Mouse (Mus musculus): ENCODE measurements around the gene Aurkb. TPM values are rescaled to one million over a fixed set of nuclear protein-coding genes. Genes with fewer than 3 reads are reported as not detected.
"Not testable (repeated sequence)": the region's sequence is repeated elsewhere in the genome, so short reads cannot be mapped to it uniquely, and the experiment has no call there.

Aurkb gene
- 199 and 209 TPM in 2 replicates for polyA plus RNA-seq (2014; fragmentation: Nextera tagmentation; extraction: Ambion mirVana)

DNA sequence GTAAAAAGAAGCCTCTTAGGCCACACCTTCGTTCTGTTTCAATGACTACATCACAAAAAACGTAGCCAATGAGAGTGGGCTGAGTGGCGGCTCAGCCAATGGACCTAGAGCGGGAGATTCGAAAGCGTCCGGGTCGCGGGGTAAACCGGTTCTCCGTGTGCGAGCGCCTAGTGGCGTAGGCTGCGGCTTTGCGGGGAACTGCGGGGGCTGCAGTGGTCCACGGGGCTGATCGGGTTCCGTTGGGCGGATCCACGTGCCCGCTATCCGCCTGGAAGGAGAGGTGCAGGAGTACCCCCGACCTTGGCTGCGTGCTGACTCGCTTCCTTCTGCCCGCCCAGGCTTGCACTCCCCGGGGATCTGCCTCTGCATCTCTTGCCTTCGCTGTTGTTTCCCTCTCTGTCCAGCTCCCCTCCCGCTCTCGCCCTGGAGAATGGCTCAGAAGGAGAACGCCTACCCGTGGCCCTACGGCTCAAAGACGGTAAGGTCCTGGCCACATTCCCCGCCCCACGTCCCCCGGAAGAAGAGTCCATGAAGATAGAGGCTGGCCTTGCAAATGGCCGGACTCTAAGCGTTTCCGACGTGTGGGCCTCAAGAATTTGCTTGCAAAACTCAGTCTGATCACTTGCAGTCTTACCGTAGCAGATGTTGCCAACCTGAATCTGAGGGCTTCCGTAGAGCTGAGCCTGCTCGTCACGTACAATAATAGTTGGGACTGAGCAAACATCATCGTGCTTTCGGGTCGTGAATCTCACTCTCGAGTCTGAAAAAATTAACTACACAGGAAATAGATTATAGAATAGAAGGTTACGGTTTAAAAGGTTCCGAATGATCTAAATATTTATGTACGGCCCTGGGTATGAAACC is at the start of gene Aurkb:
Aurkb (plus strand) TSS at position 117 of the 864 bp plus-strand sequence.
- ATAC-seq (replicated peaks; ENCODE audit: low FRiP score): peak; percentile 75
- Histone ChIP-seq H3K27ac (ENCODE audit: low read depth, low read length) (peak within 1 kb of the TSS; percentile 92), H3K4me3 (ENCODE audit: low read depth, low read length) (peak within 1 kb of the TSS; percentile 85), H3K36me3 (ENCODE audit: control insufficient read depth, insufficient read depth, low read length) (peaks cover 6% of the 10 kb centered on the region; the same call in 1 of the 2 replicates), H3K4me1 (replicated peaks; ENCODE audit: control insufficient read depth, insufficient read depth, low read length) (peaks cover 3% of the 10 kb centered on the region), H3K4me2 (ENCODE audit: low read depth, low read length, severe bottlenecking) (peak within 1 kb of the TSS; percentile 66), H3K9me3 (ENCODE audit: control insufficient read depth, low read length) (no peaks in the 10 kb centered on the region), H3K27me3 (ENCODE audit: control insufficient read depth, insufficient read depth, low read length) (no peaks in the 10 kb centered on the region), H3K9ac (ENCODE audit: low read length) (peak within 1 kb of the TSS; percentile 93)
- peak; percentile 93 for DNase-seq (ENCODE audit: low spot score)
- WGBS: under 1% methylated on average over 50 of the region's 54 CpGs

DNA sequence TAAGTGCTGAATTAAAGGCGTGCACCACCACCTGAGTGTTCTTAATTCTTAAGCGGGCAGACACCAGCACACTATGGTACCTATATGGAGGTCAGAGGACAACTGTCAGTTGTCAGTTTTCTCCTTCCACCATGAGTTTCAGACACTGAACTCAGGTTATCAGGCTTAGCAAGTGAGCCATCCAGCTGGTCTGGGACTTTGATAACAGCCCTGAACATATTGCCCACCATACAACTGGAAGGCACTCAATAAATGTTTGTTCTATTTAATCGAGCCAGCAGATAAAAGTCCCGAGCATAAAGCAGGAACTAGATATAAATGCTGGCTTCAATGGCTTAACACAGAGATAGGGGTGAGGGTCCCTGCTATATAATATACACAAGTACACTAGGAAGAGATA is 48.4 kb upstream of the Aurkb start:
- Histone ChIP-seq H3K9ac (ENCODE audit: low read length) (no peak overlapping the region), H3K27me3 (ENCODE audit: control insufficient read depth, insufficient read depth, low read length) (no peaks in the 10 kb centered on the region), H3K36me3 (ENCODE audit: control insufficient read depth, insufficient read depth, low read length) (peaks cover 34% of the 10 kb centered on the region), H3K27ac (ENCODE audit: low read depth, low read length) (no peak overlapping the region), H3K4me3 (ENCODE audit: low read depth, low read length) (no peak overlapping the region), H3K4me2 (ENCODE audit: low read depth, low read length, severe bottlenecking) (no peak overlapping the region), H3K9me3 (ENCODE audit: control insufficient read depth, low read length) (no peaks in the 10 kb centered on the region), H3K4me1 (replicated peaks; ENCODE audit: control insufficient read depth, insufficient read depth, low read length) (no peaks in the 10 kb centered on the region)
- ATAC-seq (replicated peaks; ENCODE audit: low FRiP score) (no peak), DNase-seq (ENCODE audit: low spot score) (no peak)
- WGBS: 94% methylated on average over 4 of the region's 4 CpGs

DNA sequence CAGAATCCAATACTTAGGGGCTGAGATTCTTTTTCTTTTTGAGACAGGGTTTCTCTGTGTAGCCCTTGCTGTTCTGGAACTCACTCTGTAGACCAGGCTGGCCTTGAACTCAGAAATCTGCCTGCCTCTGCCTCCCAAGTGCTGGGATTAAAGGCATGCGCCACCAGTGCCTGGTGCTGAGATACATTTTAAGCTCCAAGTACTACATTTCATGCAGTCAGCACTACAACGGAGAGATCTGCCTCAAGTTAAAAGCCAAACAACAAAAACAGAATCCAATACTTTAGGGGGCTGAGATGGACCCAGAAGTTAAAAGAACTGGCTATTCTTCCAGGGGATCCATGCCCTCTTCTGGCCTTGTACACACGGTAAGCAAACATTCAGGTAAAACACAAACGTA is 42.7 kb upstream of the Aurkb start:
- peaks cover 17% of the 10 kb centered on the region; the same call in 1 of the 2 replicates for H3K36me3 ChIP-seq (ENCODE audit: control insufficient read depth, insufficient read depth, low read length)
- H3K9ac ChIP-seq (ENCODE audit: low read length); DNase-seq (ENCODE audit: low spot score); H3K4me1 ChIP-seq (replicated peaks; ENCODE audit: control insufficient read depth, insufficient read depth, low read length); ATAC-seq (replicated peaks; ENCODE audit: low FRiP score); H3K4me3 ChIP-seq (ENCODE audit: low read depth, low read length); H3K9me3 ChIP-seq (ENCODE audit: control insufficient read depth, low read length); H3K4me2 ChIP-seq (ENCODE audit: low read depth, low read length, severe bottlenecking); H3K27me3 ChIP-seq (ENCODE audit: control insufficient read depth, insufficient read depth, low read length); H3K27ac ChIP-seq (ENCODE audit: low read depth, low read length): not testable (repeated sequence)
- 94% methylated on average over 4 of the region's 4 CpGs for WGBS

DNA sequence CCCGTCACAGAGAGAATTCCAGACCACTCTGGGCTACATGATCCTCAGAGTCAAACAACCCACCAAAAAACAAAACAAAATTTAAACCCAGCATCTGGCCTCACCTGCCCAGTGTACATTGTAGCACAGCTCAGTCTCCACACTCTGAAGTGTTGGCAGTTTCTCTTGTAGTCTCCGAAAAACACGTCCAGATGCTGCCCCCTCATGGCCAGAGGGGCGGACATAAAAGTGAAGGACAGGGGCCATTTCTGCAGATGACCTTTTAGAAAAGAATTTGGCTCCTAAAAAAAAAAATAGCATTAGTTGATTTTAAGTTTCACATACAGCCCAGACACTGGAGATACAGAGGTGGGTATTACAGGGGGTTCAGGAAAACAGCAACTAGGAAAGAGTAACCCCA is 41.9 kb upstream of the Aurkb start:
- Histone ChIP-seq H3K27ac (ENCODE audit: low read depth, low read length) (no peak overlapping the region), H3K27me3 (ENCODE audit: control insufficient read depth, insufficient read depth, low read length) (no peaks in the 10 kb centered on the region), H3K4me2 (ENCODE audit: low read depth, low read length, severe bottlenecking) (no peak overlapping the region), H3K9me3 (ENCODE audit: control insufficient read depth, low read length) (no peaks in the 10 kb centered on the region), H3K4me1 (replicated peaks; ENCODE audit: control insufficient read depth, insufficient read depth, low read length) (peaks cover 4% of the 10 kb centered on the region; the same call in 1 of the 2 replicates), H3K4me3 (ENCODE audit: low read depth, low read length) (no peak overlapping the region), H3K36me3 (ENCODE audit: control insufficient read depth, insufficient read depth, low read length) (peaks cover 14% of the 10 kb centered on the region; the same call in 1 of the 2 replicates), H3K9ac (ENCODE audit: low read length) (no peak overlapping the region)
- DNase-seq (ENCODE audit: low spot score) (no peak), ATAC-seq (replicated peaks; ENCODE audit: low FRiP score) (no peak)
- 64% methylated on average over 4 of the region's 4 CpGs for WGBS

DNA sequence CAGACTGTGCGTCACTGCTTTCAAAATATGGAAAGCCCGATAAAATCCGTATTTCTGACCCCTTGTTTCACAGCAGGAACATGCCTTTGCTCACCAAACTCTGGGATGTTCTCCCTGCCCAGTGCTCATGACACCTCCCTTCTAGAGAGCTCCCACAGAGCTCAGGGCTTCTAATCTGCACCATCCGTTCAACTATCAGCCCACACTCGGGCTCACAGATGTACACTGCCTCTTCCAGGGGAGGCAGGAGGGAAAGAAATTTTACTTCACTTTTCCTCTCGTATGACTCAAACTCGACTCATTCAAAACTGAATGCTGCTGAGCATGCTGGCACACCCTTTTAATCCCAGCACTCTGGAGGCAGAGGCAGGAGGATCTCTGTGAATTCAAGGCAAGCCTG is 40.3 kb upstream of the Aurkb start:
- Histone ChIP-seq H3K36me3 (ENCODE audit: control insufficient read depth, insufficient read depth, low read length) (peaks cover 8% of the 10 kb centered on the region; the same call in 1 of the 2 replicates), H3K4me3 (ENCODE audit: low read depth, low read length) (no peak overlapping the region), H3K27me3 (ENCODE audit: control insufficient read depth, insufficient read depth, low read length) (no peaks in the 10 kb centered on the region), H3K27ac (ENCODE audit: low read depth, low read length) (no peak overlapping the region), H3K9me3 (ENCODE audit: control insufficient read depth, low read length) (no peaks in the 10 kb centered on the region), H3K4me1 (replicated peaks; ENCODE audit: control insufficient read depth, insufficient read depth, low read length) (peaks cover 4% of the 10 kb centered on the region; the same call in 1 of the 2 replicates), H3K9ac (ENCODE audit: low read length) (no peak overlapping the region), H3K4me2 (ENCODE audit: low read depth, low read length, severe bottlenecking) (no peak overlapping the region)
- ATAC-seq (replicated peaks; ENCODE audit: low FRiP score) (no peak), DNase-seq (ENCODE audit: low spot score) (no peak)
- WGBS: 91% methylated on average over 7 of the region's 7 CpGs

DNA sequence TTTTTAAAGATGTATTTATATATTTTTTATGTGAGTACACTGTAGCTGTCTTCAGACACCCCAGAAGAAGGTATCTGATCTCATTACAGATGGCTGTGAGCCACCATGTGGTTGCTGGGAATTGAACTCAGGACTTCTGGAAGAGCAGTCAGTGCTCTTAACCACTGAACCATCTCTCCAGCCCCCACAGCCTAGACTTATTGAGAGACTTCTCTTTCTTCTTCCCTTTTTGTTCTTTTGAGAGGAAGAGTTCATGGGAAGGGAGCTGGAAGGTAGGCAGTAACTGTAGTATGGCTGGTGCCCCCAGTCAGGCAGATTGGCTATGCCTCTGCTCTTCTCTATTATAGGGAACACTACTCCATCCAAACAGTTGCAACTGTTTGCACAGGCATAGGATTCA is 38.9 kb upstream of the Aurkb start:
- not testable (repeated sequence) for H3K36me3 ChIP-seq (ENCODE audit: control insufficient read depth, insufficient read depth, low read length); H3K4me3 ChIP-seq (ENCODE audit: low read depth, low read length); H3K9ac ChIP-seq (ENCODE audit: low read length); H3K4me2 ChIP-seq (ENCODE audit: low read depth, low read length, severe bottlenecking); H3K27ac ChIP-seq (ENCODE audit: low read depth, low read length); H3K9me3 ChIP-seq (ENCODE audit: control insufficient read depth, low read length); DNase-seq (ENCODE audit: low spot score); H3K4me1 ChIP-seq (replicated peaks; ENCODE audit: control insufficient read depth, insufficient read depth, low read length); ATAC-seq (replicated peaks; ENCODE audit: low FRiP score); H3K27me3 ChIP-seq (ENCODE audit: control insufficient read depth, insufficient read depth, low read length)

DNA sequence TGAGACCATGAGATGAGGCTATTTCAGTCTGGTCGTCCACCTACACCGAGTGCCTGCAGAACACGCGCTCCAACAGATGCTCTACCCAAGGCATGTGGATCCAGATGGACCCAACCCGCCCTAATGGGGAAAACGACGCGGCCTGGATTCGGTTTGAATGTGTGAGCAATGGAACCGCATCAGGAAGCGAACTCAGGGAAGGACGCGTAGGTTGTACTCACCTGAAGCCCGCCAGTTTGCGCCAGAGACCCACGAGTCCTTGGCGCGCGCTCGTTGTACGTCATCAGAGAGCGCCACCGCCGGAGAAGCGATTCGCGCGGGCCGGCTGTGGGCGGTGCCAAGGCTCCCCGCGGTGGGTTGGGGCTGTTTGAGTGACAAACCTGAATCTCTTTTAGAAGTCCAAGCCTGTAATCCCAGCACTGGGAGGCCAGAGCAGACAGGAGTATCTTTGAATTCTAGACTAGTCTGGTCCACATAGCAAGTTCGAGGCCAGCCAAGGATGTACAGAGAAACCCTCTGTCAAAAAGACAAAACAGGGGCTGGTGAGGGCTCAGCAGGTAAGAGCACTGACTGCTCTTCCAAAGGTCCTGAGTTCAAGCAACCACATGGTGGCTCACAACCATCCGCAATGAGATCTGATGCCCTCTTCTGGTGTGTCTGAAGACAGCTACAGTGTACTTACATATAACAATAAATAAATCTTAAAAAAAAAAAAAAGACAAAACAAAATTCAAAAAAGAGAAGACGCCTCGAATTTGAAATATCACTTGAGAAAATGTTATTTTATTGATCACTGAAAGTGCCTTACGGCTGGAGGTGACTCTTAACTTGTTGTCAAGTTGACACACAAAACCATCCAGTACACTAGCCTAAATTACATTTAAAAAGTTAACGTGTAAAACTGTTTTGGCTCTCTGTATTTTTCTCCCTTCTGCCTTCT is 37.0 kb upstream of the Aurkb start, which contains the start of gene Pfas:
Pfas (minus strand) TSS at position 279 of the 940 bp plus-strand sequence.
- no peaks in the 10 kb centered on the region for H3K27me3 ChIP-seq (ENCODE audit: control insufficient read depth, insufficient read depth, low read length)
- H3K9ac ChIP-seq (ENCODE audit: low read length): peak within 1 kb of the TSS; percentile 79
- H3K9me3 ChIP-seq (ENCODE audit: control insufficient read depth, low read length): no peaks in the 10 kb centered on the region
- no peaks in the 10 kb centered on the region for H3K36me3 ChIP-seq (ENCODE audit: control insufficient read depth, insufficient read depth, low read length)
- ATAC-seq (replicated peaks; ENCODE audit: low FRiP score) (peak; percentile 80), DNase-seq (ENCODE audit: low spot score) (peak; percentile 98)
- 10% methylated on average over 38 of the region's 38 CpGs for WGBS
- H3K4me2 ChIP-seq (ENCODE audit: low read depth, low read length, severe bottlenecking): peak within 1 kb of the TSS; percentile 58
- peak within 1 kb of the TSS; percentile 66 for H3K4me3 ChIP-seq (ENCODE audit: low read depth, low read length)
- H3K4me1 ChIP-seq (replicated peaks; ENCODE audit: control insufficient read depth, insufficient read depth, low read length): peaks cover 5% of the 10 kb centered on the region; the same call in 1 of the 2 replicates
- no peak within 1 kb of the TSS for H3K27ac ChIP-seq (ENCODE audit: low read depth, low read length)

DNA sequence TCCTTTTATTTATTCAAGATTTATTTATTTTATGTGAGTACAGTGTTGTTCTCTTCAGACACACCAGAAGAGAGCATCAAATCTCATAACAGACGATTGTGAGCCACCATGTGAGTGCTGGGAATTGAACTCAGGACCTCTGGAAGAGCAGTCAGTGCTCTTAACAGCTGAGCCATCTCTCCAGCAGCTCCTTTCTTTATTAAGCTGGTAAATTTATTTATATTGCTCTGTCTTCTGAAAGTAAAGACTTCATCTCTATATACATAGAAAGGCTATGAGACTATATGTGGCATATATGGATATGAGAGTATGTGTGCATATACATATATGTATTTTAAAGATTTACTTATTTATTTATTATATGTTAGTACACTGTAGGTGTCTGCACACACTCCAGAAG is 35.9 kb upstream of the Aurkb start:
- H3K9me3 ChIP-seq (ENCODE audit: control insufficient read depth, low read length): no peaks in the 10 kb centered on the region
- no peak overlapping the region for H3K27ac ChIP-seq (ENCODE audit: low read depth, low read length)
- H3K36me3 ChIP-seq (ENCODE audit: control insufficient read depth, insufficient read depth, low read length): no peaks in the 10 kb centered on the region
- WGBS: 86% methylated on average over 1 of the region's 1 CpGs
- DNase-seq (ENCODE audit: low spot score) (no peak), ATAC-seq (replicated peaks; ENCODE audit: low FRiP score) (no peak)
- no peak overlapping the region for H3K4me2 ChIP-seq (ENCODE audit: low read depth, low read length, severe bottlenecking)
- H3K4me1 ChIP-seq (replicated peaks; ENCODE audit: control insufficient read depth, insufficient read depth, low read length): peaks cover 5% of the 10 kb centered on the region; the same call in 1 of the 2 replicates
- no peak overlapping the region for H3K4me3 ChIP-seq (ENCODE audit: low read depth, low read length)
- H3K9ac ChIP-seq (ENCODE audit: low read length): no peak overlapping the region
- H3K27me3 ChIP-seq (ENCODE audit: control insufficient read depth, insufficient read depth, low read length): no peaks in the 10 kb centered on the region

All from forebrain, embryonic 11.5 days (tissue).